Mouse (Mus musculus) fat pad, adult 2 months (tissue): ENCODE results near the gene Rhoh.

Experiments used
- DNase-seq: peaks from one replicate; pipeline ENCODE4 v3.0.0-alpha.2; 2011; ENCODE audit warnings: low read depth, low spot score; ENCODE audit errors: extremely low read depth

The Rhoh gene

GRCm38 (mm10) chr5:65891251-65891826 is 30.3 kb downstream of the Rhoh start:
- no peak for DNase-seq

- DNase-seq: no peak
These were observed 34.2 kb downstream of the Rhoh start for GRCm38 (mm10) chr5:65895121-65895692.

GRCm38 (mm10) chr5:65895764-65896163 is 34.8 kb downstream of the Rhoh start:
- DNase-seq: no peak

- no peak for DNase-seq
These were observed 36.7 kb downstream of the Rhoh start for GRCm38 (mm10) chr5:65897731-65898130.

- DNase-seq: no peak
These were observed 37.7 kb downstream of the Rhoh start for GRCm38 (mm10) chr5:65898683-65899082.

GRCm38 (mm10) chr5:65900113-65900512 is 39.1 kb downstream of the Rhoh start:
- DNase-seq: no peak

GRCm38 (mm10) chr5:65900862-65901265 is 39.9 kb downstream of the Rhoh start:
- no peak for DNase-seq

GRCm38 (mm10) chr5:65901868-65902418 is 40.9 kb downstream of the Rhoh start:
- DNase-seq: no peak

GRCm38 (mm10) chr5:65902811-65903210 is 41.8 kb downstream of the Rhoh start:
- no peak for DNase-seq

GRCm38 (mm10) chr5:65904476-65904875 is 43.5 kb downstream of the Rhoh start:
- no peak for DNase-seq

GRCm38 (mm10) chr5:65908751-65909150 is 47.7 kb downstream of the Rhoh start:
- no peak for DNase-seq

GRCm38 (mm10) chr5:65909321-65909720 is 48.3 kb downstream of the Rhoh start:
- no peak for DNase-seq

- no peak for DNase-seq
These were observed 49.4 kb downstream of the Rhoh start for GRCm38 (mm10) chr5:65910398-65910797.

- DNase-seq: no peak
These were observed 50.7 kb downstream of the Rhoh start for GRCm38 (mm10) chr5:65911676-65912075.

- no peak for DNase-seq
These were observed 51.2 kb downstream of the Rhoh start for GRCm38 (mm10) chr5:65912201-65912600.

- no peak for DNase-seq
These were observed 52.1 kb downstream of the Rhoh start for GRCm38 (mm10) chr5:65913126-65913525.

GRCm38 (mm10) chr5:65914342-65914741 is 53.3 kb downstream of the Rhoh start:
- DNase-seq: no peak

- no peak for DNase-seq
These were observed 55.9 kb downstream of the Rhoh start for GRCm38 (mm10) chr5:65916930-65917329.

GRCm38 (mm10) chr5:65918601-65919000 is 57.6 kb downstream of the Rhoh start:
- DNase-seq: no peak

- no peak for DNase-seq
These were observed 58.3 kb downstream of the Rhoh start for GRCm38 (mm10) chr5:65919326-65919725.

GRCm38 (mm10) chr5:65919904-65920303 is 58.9 kb downstream of the Rhoh start:
- DNase-seq: no peak

GRCm38 (mm10) chr5:65920701-65921426 is 59.9 kb downstream of the Rhoh start:
- no peak for DNase-seq
